Mouse (Mus musculus) liver, postnatal 0 days (tissue): ENCODE measurements around the gene Gm17657. TPM values are rescaled to one million over a fixed set of nuclear protein-coding genes. Genes with fewer than 3 reads are reported as not detected.

Experiments used
- ATAC-seq: fragments of 200-750 bp; cut with Nextera tagmentation; 2 replicates; pipeline ENCODE4 v1.8.0; 2017; ENCODE audit warnings: mild to moderate bottlenecking, moderate library complexity
- DNase-seq: peaks from one replicate; pipeline ENCODE4 v3.0.0-alpha.2; 2016
- H3K27ac ChIP-seq: fragments of 300-500 bp; sonication (generic); 2 replicates; pipeline ENCODE4 v1.5.1; 2014; ENCODE audit warnings: antibody characterized with exemption, moderate library complexity, mild to moderate bottlenecking, low read depth
- H3K27me3 ChIP-seq: fragments of 300-500 bp; sonication (generic); 2 replicates; pipeline ENCODE4 v1.6.1; 2014; ENCODE audit warnings: low read length, control low read depth, mixed read lengths; ENCODE audit not compliant: insufficient read depth
- H3K36me3 ChIP-seq: fragments of 300-500 bp; sonication (generic); replicated peaks from 2 replicates; pipeline ENCODE4 v1.6.1; 2014; ENCODE audit warnings: mild to moderate bottlenecking, control low read depth, low read length, moderate library complexity, mixed read lengths; ENCODE audit not compliant: insufficient read depth
- H3K4me1 ChIP-seq: fragments of 300-500 bp; sonication (generic); 2 replicates; pipeline ENCODE4 v1.6.1; 2014; ENCODE audit warnings: antibody characterized with exemption, mild to moderate bottlenecking, control low read depth; ENCODE audit not compliant: insufficient read depth
- H3K4me2 ChIP-seq: fragments of 300-500 bp; sonication (generic); 2 replicates; pipeline ENCODE4 v1.6.1; 2014; ENCODE audit warnings: low read depth, mild to moderate bottlenecking, low read length, moderate library complexity, mixed read lengths
- H3K4me3 ChIP-seq: fragments of 300-500 bp; sonication (generic); 2 replicates; pipeline ENCODE4 v1.5.1; 2014; ENCODE audit warnings: low read depth, low read length
- H3K9ac ChIP-seq: fragments of 300-500 bp; sonication (generic); replicated peaks from 2 replicates; pipeline ENCODE4 v1.6.1; 2014; ENCODE audit warnings: mild to moderate bottlenecking, moderate library complexity
- H3K9me3 ChIP-seq: fragments of 300-500 bp; sonication (generic); 2 replicates; pipeline ENCODE4 v1.6.1; 2016; ENCODE audit warnings: mild to moderate bottlenecking, control low read depth, low read length, mixed read lengths
- CTCF ChIP-seq: sonication (generic); IDR thresholded peaks from 2 replicates; pipeline ENCODE4 v1.5.1; 2016; ENCODE audit warnings: antibody characterized with exemption, low read depth
- EP300 ChIP-seq: IDR thresholded peaks from 2 replicates; pipeline ENCODE4 v1.6.1; 2016; ENCODE audit warnings: antibody characterized with exemption, low read depth, mild to moderate bottlenecking
- WGBS: fragments of 180-500 bp; shearing (Covaris S2); extraction: QIAGEN DNeasy Blood & Tissue Kit; methylation state at CpG from one replicate; pipeline ENCODE4 v1.1.7; 2014; ENCODE audit not compliant: insufficient replicate concordance; 5-methylcytosine and 5-hydroxymethylcytosine counted together
- polyA plus RNA-seq: library from polyadenylated mRNA; unstranded; fragments of >200 nt; fragmentation: Nextera tagmentation; extraction: Ambion mirVana; gene quantifications from 2 replicates; pipeline ENCODE4 v1.2.1, GENCODE M21; 2015

Gm17657 gene
- polyA plus RNA-seq, 1 experiment from 2014 or later = not detected

DNA sequence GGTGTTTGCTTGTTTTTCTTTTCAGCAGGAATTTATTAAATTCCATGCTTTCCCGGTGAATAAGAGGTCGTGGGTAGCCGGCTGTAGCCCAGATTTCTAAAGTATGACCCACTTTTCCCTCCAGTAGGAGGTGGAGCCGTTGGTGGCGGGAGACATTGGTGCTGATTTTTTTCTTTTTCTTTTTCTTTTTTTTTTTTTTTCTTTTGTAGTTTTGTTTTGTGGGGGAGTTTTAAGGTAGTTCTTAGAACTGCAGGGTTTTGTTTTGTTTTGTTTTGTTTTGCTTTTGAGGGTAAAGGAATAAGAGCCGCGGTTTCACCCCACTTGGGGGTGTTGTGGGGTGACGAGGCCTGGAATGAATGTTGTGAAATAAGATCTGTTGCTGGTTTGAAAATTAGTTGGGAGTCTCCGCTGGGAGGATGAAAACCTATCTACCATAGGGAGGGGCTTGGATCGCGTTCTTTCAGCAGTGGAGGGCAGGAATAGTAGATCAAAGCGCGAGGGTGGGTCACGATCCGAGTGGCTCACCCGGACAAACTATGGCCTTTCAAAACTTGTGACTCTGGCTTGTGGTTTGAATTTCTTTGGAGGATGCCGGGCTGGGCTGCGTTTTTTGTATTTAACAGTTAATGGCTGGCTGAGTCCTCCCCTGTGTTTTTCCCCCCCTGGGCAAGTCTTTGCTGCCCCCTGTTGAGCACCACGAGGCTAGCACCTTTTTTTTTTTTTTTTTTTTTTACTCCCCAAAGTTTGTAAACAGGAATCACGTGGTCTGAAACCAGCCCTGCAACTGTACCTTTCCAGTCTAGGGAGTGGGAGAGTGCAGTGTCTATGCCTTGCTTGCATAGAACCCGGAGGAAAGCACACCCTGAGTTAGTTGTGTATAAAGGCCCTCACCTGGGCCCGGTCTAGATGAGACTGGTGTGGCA lies 56.9 kb downstream of the Gm17657 start:
- 1% methylated on average over 22 of the region's 22 CpGs for WGBS
- H3K36me3 ChIP-seq = peaks cover 34% of the 10 kb centered on the region
- peak; percentile 83 for DNase-seq
- TF ChIP-seq EP300 (peak; percentile 70), CTCF (peak; percentile 95)
- H3K4me1 ChIP-seq = peaks cover 34% of the 10 kb centered on the region
- no peak for ATAC-seq
- H3K27ac ChIP-seq = peak overlapping the region; percentile 99
- peak overlapping the region; percentile 100 for H3K9ac ChIP-seq
- H3K4me2 ChIP-seq = peak overlapping the region; percentile 89
- no peaks in the 10 kb centered on the region for H3K27me3 ChIP-seq
- no peaks in the 10 kb centered on the region for H3K9me3 ChIP-seq
- peak overlapping the region; percentile 96 for H3K4me3 ChIP-seq

DNA sequence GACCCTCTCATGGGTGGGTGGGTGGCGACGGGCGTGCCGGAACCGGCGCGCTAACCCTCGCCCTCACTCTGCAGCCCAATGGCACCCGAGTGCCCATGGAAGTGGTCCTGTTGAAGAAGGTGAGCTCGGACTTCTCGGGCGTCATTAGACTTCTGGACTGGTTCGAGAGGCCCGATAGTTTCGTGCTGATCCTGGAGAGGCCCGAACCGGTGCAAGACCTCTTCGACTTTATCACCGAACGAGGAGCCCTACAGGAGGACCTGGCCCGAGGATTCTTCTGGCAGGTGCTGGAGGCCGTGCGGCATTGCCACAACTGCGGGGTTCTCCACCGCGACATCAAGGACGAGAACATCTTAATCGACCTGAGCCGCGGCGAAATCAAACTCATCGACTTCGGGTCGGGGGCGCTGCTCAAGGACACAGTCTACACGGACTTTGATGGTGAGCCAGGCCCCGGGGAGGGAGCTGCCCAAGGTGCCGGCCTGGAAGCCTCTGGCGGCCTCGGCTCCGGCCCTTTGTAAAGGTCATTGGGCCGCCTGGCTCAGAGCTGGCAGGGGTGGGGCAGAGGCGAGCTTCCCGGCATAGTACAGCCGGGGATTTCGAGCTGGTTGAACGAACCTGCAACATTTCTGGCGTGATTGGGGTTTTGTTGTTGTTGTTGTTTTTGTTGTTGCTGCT lies 57.7 kb downstream of the Gm17657 start:
- H3K9me3 ChIP-seq = no peaks in the 10 kb centered on the region
- DNase-seq (peak; percentile 78), ATAC-seq (no peak)
- H3K27me3 ChIP-seq = no peaks in the 10 kb centered on the region
- peak overlapping the region; percentile 96 for H3K4me3 ChIP-seq
- H3K4me1 ChIP-seq = peaks cover 30% of the 10 kb centered on the region
- no peak for TF ChIP-seq CTCF
- TF ChIP-seq EP300 = no peak
- peak overlapping the region; percentile 100 for H3K9ac ChIP-seq
- under 1% methylated on average over 45 of the region's 48 CpGs for WGBS
- peaks cover 34% of the 10 kb centered on the region for H3K36me3 ChIP-seq
- H3K4me2 ChIP-seq = peak overlapping the region; percentile 89
- H3K27ac ChIP-seq = peak overlapping the region; percentile 99

- Histone ChIP-seq H3K4me1 (peaks cover 31% of the 10 kb centered on the region), H3K4me2 (peak within 1 kb of the TSS; percentile 89), H3K27me3 (no peaks in the 10 kb centered on the region), H3K4me3 (peak within 1 kb of the TSS; percentile 96), H3K9ac (peak within 1 kb of the TSS; percentile 100), H3K27ac (peak within 1 kb of the TSS; percentile 99), H3K9me3 (no peaks in the 10 kb centered on the region), H3K36me3 (peaks cover 31% of the 10 kb centered on the region)
- TF ChIP-seq EP300 (no peak), CTCF (no peak)
- under 1% methylated on average over 75 of the region's 99 CpGs for WGBS
- DNase-seq = no peak
- ATAC-seq = no peak; the same call in 1 of the 2 replicates
Measured at GRCm38 (mm10) chr17:29490713-29491581, 58.5 kb downstream of the Gm17657 start, which contains the start of gene Pim1. Gene Pim1, plus strand, starts transcription at chr17:29490753.

DNA sequence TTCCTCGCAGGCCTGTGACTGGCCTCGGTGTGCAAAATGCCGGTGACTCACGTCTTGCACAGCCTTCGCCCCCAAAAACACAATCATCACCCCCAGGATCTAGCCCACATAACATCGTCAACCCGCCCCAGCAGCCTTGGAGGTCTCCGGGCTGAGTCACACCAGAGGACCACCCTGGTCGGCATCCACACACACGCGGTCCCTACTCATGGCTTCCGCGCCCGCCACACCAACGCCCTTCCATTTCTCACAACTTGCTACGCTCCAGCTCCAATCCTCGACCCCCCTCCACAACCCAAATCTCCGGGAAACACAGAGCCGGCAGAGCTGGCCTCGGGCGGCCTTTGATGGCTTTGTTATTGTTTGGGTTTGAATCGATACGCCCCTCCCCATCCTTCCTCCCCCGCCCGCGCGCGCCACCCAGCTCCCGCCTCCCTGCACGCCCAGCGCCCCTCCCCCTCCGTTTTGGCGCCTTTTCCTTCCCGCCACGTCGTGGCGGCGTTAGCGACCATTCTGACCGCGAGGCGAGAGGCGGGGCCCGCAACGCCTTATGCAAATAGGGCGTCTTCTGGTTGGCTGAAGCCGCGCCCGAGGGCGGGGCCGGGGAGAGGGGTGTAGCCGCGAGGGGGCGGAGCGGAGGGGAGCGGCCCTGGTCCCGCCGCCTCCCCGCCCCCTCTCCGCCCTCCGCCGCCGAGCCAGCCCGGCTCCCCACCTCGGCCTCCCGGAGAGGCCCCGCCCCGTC lies 59.3 kb downstream of the Gm17657 start:
- peak; percentile 85 for ATAC-seq
- Histone ChIP-seq H3K9ac (peak overlapping the region; percentile 90), H3K36me3 (peaks cover 31% of the 10 kb centered on the region), H3K4me1 (peaks cover 36% of the 10 kb centered on the region), H3K27me3 (no peaks in the 10 kb centered on the region), H3K4me3 (peak overlapping the region; percentile 96), H3K4me2 (peak overlapping the region; percentile 88), H3K9me3 (no peaks in the 10 kb centered on the region), H3K27ac (peak overlapping the region; percentile 98)
- TF ChIP-seq CTCF (peak; percentile 26; the same call in 1 of the 2 replicates), EP300 (peak; percentile 78)
- WGBS = 1% methylated on average over 49 of the region's 68 CpGs
- DNase-seq = peak; percentile 100
